Mouse (Mus musculus): ENCODE results near the gene Cryba2. TPM values are rescaled to one million over a fixed set of nuclear protein-coding genes. Genes with fewer than 3 reads are reported as not detected.

Cryba2 gene
- polyA plus RNA-seq, 1 experiment from 2014 or later, result not detected

- ATAC-seq (ENCODE audit: low read depth), result peak; percentile 17
- Histone ChIP-seq H3K27me3 (ENCODE audit: control insufficient read depth, insufficient read depth, low read depth, low read length) (peaks cover 87% of the 10 kb centered on the region), H3K27ac (ENCODE audit: low read length) (no peak overlapping the region), H3K4me1 (replicated peaks; ENCODE audit: control insufficient read depth, insufficient read depth, low read length) (peaks cover 6% of the 10 kb centered on the region), H3K9me3 (ENCODE audit: control insufficient read depth, low read length) (no peaks in the 10 kb centered on the region), H3K9ac (ENCODE audit: low read length) (peak overlapping the region; percentile 48), H3K36me3 (ENCODE audit: control insufficient read depth, insufficient read depth, low read length) (no peaks in the 10 kb centered on the region), H3K4me3 (ENCODE audit: low read length) (peak overlapping the region; percentile 60), H3K4me2 (ENCODE audit: low read depth, low read length) (peak overlapping the region; percentile 96)
- under 1% methylated on average over 48 of the region's 48 CpGs for WGBS
Observed at GRCm38 (mm10) chr1:74855156-74855555, 37.8 kb downstream of the Cryba2 start.

GRCm38 (mm10) chr1:74854306-74855056, 38.5 kb downstream of the Cryba2 start, which contains the start of gene Cdk5r2:
Gene Cdk5r2, plus strand, starts transcription at chr1:74854934.
- Histone ChIP-seq H3K4me3 (ENCODE audit: low read length) (peak within 1 kb of the TSS; percentile 60), H3K36me3 (ENCODE audit: control insufficient read depth, insufficient read depth, low read length) (no peaks in the 10 kb centered on the region), H3K9me3 (ENCODE audit: control insufficient read depth, low read length) (no peaks in the 10 kb centered on the region), H3K9ac (ENCODE audit: low read length) (peak within 1 kb of the TSS; percentile 48), H3K27ac (ENCODE audit: low read length) (no peak within 1 kb of the TSS), H3K4me1 (replicated peaks; ENCODE audit: control insufficient read depth, insufficient read depth, low read length) (peaks cover 6% of the 10 kb centered on the region), H3K27me3 (ENCODE audit: control insufficient read depth, insufficient read depth, low read depth, low read length) (peaks cover 84% of the 10 kb centered on the region), H3K4me2 (ENCODE audit: low read depth, low read length) (peak within 1 kb of the TSS; percentile 96)
- ATAC-seq (ENCODE audit: low read depth), result peak; percentile 91
- WGBS, result 4% methylated on average over 26 of the region's 39 CpGs

- H3K9me3 ChIP-seq (ENCODE audit: control insufficient read depth, low read length), result no peaks in the 10 kb centered on the region
- 12% methylated on average over 6 of the region's 6 CpGs for WGBS
- H3K4me3 ChIP-seq (ENCODE audit: low read length), result no peak overlapping the region
- H3K27me3 ChIP-seq (ENCODE audit: control insufficient read depth, insufficient read depth, low read depth, low read length), result peaks cover 66% of the 10 kb centered on the region
- H3K4me1 ChIP-seq (replicated peaks; ENCODE audit: control insufficient read depth, insufficient read depth, low read length), result peaks cover 6% of the 10 kb centered on the region
- H3K4me2 ChIP-seq (ENCODE audit: low read depth, low read length), result no peak overlapping the region
- no peak for ATAC-seq (ENCODE audit: low read depth)
- H3K27ac ChIP-seq (ENCODE audit: low read length), result no peak overlapping the region
- no peak overlapping the region for H3K9ac ChIP-seq (ENCODE audit: low read length)
- no peaks in the 10 kb centered on the region for H3K36me3 ChIP-seq (ENCODE audit: control insufficient read depth, insufficient read depth, low read length)
Observed at GRCm38 (mm10) chr1:74851001-74851775, 41.8 kb downstream of the Cryba2 start.

GRCm38 (mm10) chr1:74850251-74850650, 42.7 kb downstream of the Cryba2 start:
- Histone ChIP-seq H3K4me3 (ENCODE audit: low read length) (no peak overlapping the region), H3K27ac (ENCODE audit: low read length) (no peak overlapping the region), H3K4me2 (ENCODE audit: low read depth, low read length) (no peak overlapping the region), H3K9me3 (ENCODE audit: control insufficient read depth, low read length) (no peaks in the 10 kb centered on the region), H3K4me1 (replicated peaks; ENCODE audit: control insufficient read depth, insufficient read depth, low read length) (peaks cover under 1% of the 10 kb centered on the region), H3K36me3 (ENCODE audit: control insufficient read depth, insufficient read depth, low read length) (no peaks in the 10 kb centered on the region), H3K27me3 (ENCODE audit: control insufficient read depth, insufficient read depth, low read depth, low read length) (peaks cover 58% of the 10 kb centered on the region), H3K9ac (ENCODE audit: low read length) (no peak overlapping the region)
- 8% methylated on average over 6 of the region's 6 CpGs for WGBS
- ATAC-seq (ENCODE audit: low read depth), result no peak

- H3K27me3 ChIP-seq (ENCODE audit: control insufficient read depth, insufficient read depth, low read depth, low read length), result peaks cover 47% of the 10 kb centered on the region
- no peaks in the 10 kb centered on the region for H3K9me3 ChIP-seq (ENCODE audit: control insufficient read depth, low read length)
- H3K27ac ChIP-seq (ENCODE audit: low read length), result no peak overlapping the region
- ATAC-seq (ENCODE audit: low read depth), result no peak
- no peaks in the 10 kb centered on the region for H3K36me3 ChIP-seq (ENCODE audit: control insufficient read depth, insufficient read depth, low read length)
- H3K9ac ChIP-seq (ENCODE audit: low read length), result no peak overlapping the region
- 56% methylated on average over 5 of the region's 5 CpGs for WGBS
- no peak overlapping the region for H3K4me2 ChIP-seq (ENCODE audit: low read depth, low read length)
- no peaks in the 10 kb centered on the region for H3K4me1 ChIP-seq (replicated peaks; ENCODE audit: control insufficient read depth, insufficient read depth, low read length)
- no peak overlapping the region for H3K4me3 ChIP-seq (ENCODE audit: low read length)
Observed at GRCm38 (mm10) chr1:74848946-74849345, 44.0 kb downstream of the Cryba2 start.

- WGBS, result 25% methylated on average over 9 of the region's 9 CpGs
Observed at GRCm38 (mm10) chr1:74846341-74846740, 46.6 kb downstream of the Cryba2 start.

GRCm38 (mm10) chr1:74843090-74843489, 49.9 kb downstream of the Cryba2 start:
- 78% methylated on average over 5 of the region's 5 CpGs for WGBS
- H3K27me3 ChIP-seq (ENCODE audit: control insufficient read depth, insufficient read depth, low read depth, low read length), result peaks cover 9% of the 10 kb centered on the region; the same call in 1 of the 2 replicates

More at GRCm38 (mm10) chr1:74846341-74846740, 46.6 kb downstream of the Cryba2 start:
- H3K27ac ChIP-seq (ENCODE audit: low read length), result no peak overlapping the region
- H3K4me2 ChIP-seq (ENCODE audit: low read depth, low read length), result no peak overlapping the region
- no peaks in the 10 kb centered on the region for H3K9me3 ChIP-seq (ENCODE audit: control insufficient read depth, low read length)
- no peak overlapping the region for H3K4me3 ChIP-seq (ENCODE audit: low read length)
- no peaks in the 10 kb centered on the region for H3K4me1 ChIP-seq (replicated peaks; ENCODE audit: control insufficient read depth, insufficient read depth, low read length)
- no peak for ATAC-seq (ENCODE audit: low read depth)
- H3K36me3 ChIP-seq (ENCODE audit: control insufficient read depth, insufficient read depth, low read length), result no peaks in the 10 kb centered on the region
- H3K9ac ChIP-seq (ENCODE audit: low read length), result no peak overlapping the region
- H3K27me3 ChIP-seq (ENCODE audit: control insufficient read depth, insufficient read depth, low read depth, low read length), result peaks cover 26% of the 10 kb centered on the region

More at GRCm38 (mm10) chr1:74843090-74843489, 49.9 kb downstream of the Cryba2 start:
- Histone ChIP-seq H3K9ac (ENCODE audit: low read length) (no peak overlapping the region), H3K4me2 (ENCODE audit: low read depth, low read length) (no peak overlapping the region), H3K4me3 (ENCODE audit: low read length) (no peak overlapping the region), H3K9me3 (ENCODE audit: control insufficient read depth, low read length) (no peaks in the 10 kb centered on the region), H3K4me1 (replicated peaks; ENCODE audit: control insufficient read depth, insufficient read depth, low read length) (no peaks in the 10 kb centered on the region), H3K27ac (ENCODE audit: low read length) (no peak overlapping the region), H3K36me3 (ENCODE audit: control insufficient read depth, insufficient read depth, low read length) (no peaks in the 10 kb centered on the region)
- no peak for ATAC-seq (ENCODE audit: low read depth)
